Mouse (Mus musculus) small intestine, adult 2 months (tissue): ENCODE data around the gene Tmco4.

Source experiments
- CTCF ChIP-seq: fragments of 200-500 bp; IDR thresholded peaks from 2 replicates; pipeline ENCODE4 v1.5.1; 2012; ENCODE audit warnings: low read depth, mild to moderate bottlenecking, control low read depth, inconsistent platforms, low read length, moderate library complexity, mixed read lengths; ENCODE audit not compliant: insufficient replicate concordance, insufficient read length; ENCODE audit errors: extremely low read depth
- POLR2A ChIP-seq: fragments of 200-500 bp; IDR thresholded peaks from 2 replicates; pipeline ENCODE4 v1.6.1; 2012; ENCODE audit warnings: low read depth, mild to moderate bottlenecking, control low read depth, inconsistent platforms, low read length, moderate library complexity

GRCm38 (mm10) chr4:139105453-139105852 is 132.8 kb downstream of the Tmco4 start:
- TF ChIP-seq POLR2A (no peak), CTCF (no peak)
